ENCODE assay signal across 10 mouse cellular contexts in the genomic region with DNA sequence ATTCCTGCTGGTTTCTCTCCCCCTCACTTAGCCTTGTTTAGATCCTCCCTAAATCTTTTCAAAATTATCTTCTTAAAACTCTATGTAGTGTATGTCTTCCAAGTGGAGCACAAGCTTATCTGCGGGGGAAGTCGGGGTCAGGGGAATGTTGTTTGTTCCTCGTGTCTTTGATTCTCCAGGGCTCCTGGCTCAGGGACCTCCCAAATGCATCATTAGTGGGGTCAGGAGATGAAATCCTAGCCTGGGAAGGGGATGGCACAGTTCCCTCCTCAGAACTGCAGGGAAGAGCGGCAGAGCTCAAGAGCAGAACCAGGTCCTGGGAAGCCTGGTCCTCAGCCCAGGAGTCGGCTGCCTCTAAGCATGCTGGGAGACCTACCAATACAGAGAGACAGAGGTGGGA. TPM values are rescaled to one million over a fixed set of nuclear protein-coding genes. Genes with fewer than 3 reads are reported as not detected.
DNase-seq lines count a peak whose midpoint lies in the region; ATAC-seq and TF ChIP-seq lines count a peak whose summit lies in the region.
"Had no signal": no experiment of that assay in that cellular context is flagged by ENCODE, and none has a peak within 500 bp of the region (broad histone marks: within the 10 kb centered on the region; RNA-seq: fewer than 3 reads in every experiment).

No protein-coding gene starts in this region.

- H3K4me3 ChIP-seq in lung, adult 2 months (replicated peaks; ENCODE audit: extremely low read depth, low read depth, low read length): peak overlapping the region; percentile 35
- no peak overlapping the region for H3K4me3 ChIP-seq in embryonic facial prominence, embryonic 14.5 days (ENCODE audit: low read depth, low read length)
- H3K4me3 ChIP-seq in heart, embryonic 16.5 days (ENCODE audit: low read length): no peak overlapping the region
- no peak overlapping the region for H3K4me3 ChIP-seq in liver, embryonic 16.5 days (ENCODE audit: low read depth, low read length)
- H3K4me3 ChIP-seq in forebrain, embryonic 12.5 days (replicated peaks): no peak overlapping the region

- H3K9ac ChIP-seq in embryonic facial prominence, embryonic 14.5 days (ENCODE audit: low read depth, low read length): no peak overlapping the region
- H3K9ac ChIP-seq in heart, embryonic 16.5 days (ENCODE audit: low read length): no peak overlapping the region; the same call in 1 of the 2 replicates
- no peak overlapping the region for H3K9ac ChIP-seq in liver, embryonic 16.5 days (ENCODE audit: low read depth, low read length)
- H3K9ac ChIP-seq in forebrain, embryonic 12.5 days: no peak overlapping the region

- H3K27me3 ChIP-seq in embryonic facial prominence, embryonic 14.5 days (replicated peaks; ENCODE audit: control insufficient read depth, insufficient read depth, low read length): no peaks in the 10 kb centered on the region
- H3K27me3 ChIP-seq in heart, embryonic 16.5 days (ENCODE audit: control insufficient read depth, insufficient read depth, low read length): no peaks in the 10 kb centered on the region
- no peaks in the 10 kb centered on the region for H3K27me3 ChIP-seq in liver, embryonic 16.5 days (ENCODE audit: control insufficient read depth, insufficient read depth, low read depth, low read length)
- no peaks in the 10 kb centered on the region for H3K27me3 ChIP-seq in forebrain, embryonic 12.5 days

- H3K27ac ChIP-seq in embryonic facial prominence, embryonic 14.5 days (replicated peaks; ENCODE audit: low read depth, low read length): peak overlapping the region; percentile 10; the same call in 1 of the 2 replicates
- H3K27ac ChIP-seq in heart, embryonic 16.5 days (ENCODE audit: low read length): peak overlapping the region; percentile 75
- H3K27ac ChIP-seq in liver, embryonic 16.5 days (ENCODE audit: low read length): peak overlapping the region; percentile 60
- H3K27ac ChIP-seq in forebrain, embryonic 12.5 days: no peak overlapping the region

- H3K9me3 ChIP-seq in embryonic facial prominence, embryonic 14.5 days (ENCODE audit: control insufficient read depth, low read length): no peaks in the 10 kb centered on the region
- H3K9me3 ChIP-seq in heart, embryonic 16.5 days (replicated peaks; ENCODE audit: control insufficient read depth, low read length): 0 out of 2 replicates have a peak, but pooled peaks cover 2% of the 10 kb centered on the region
- no peaks in the 10 kb centered on the region for H3K9me3 ChIP-seq in liver, embryonic 16.5 days (replicated peaks; ENCODE audit: control insufficient read depth, low read length)
- no peaks in the 10 kb centered on the region for H3K9me3 ChIP-seq in forebrain, embryonic 12.5 days

- WGBS in lung, adult 2 months: 13% methylated on average over 5 of the region's 5 CpGs
- WGBS in embryonic facial prominence, embryonic 14.5 days: 55% methylated on average over 5 of the region's 5 CpGs
- WGBS in heart, embryonic 16.5 days: 47% methylated on average over 5 of the region's 5 CpGs
- 63% methylated on average over 5 of the region's 5 CpGs for WGBS in liver, embryonic 16.5 days (ENCODE audit: insufficient replicate concordance)
- WGBS in forebrain, embryonic 12.5 days: 85% methylated on average over 5 of the region's 5 CpGs

- no peak for TF ChIP-seq CTCF in lung, adult 2 months (IDR thresholded peaks at IDR 0.05; ENCODE audit: insufficient read depth, low read length)

- DNase-seq in lung, adult 2 months: peak; percentile 42
- no peak for DNase-seq in lung, adult 18-20 months
- DNase-seq in embryonic facial prominence, embryonic 14.5 days (ENCODE audit: low spot score): no peak
- DNase-seq in thymus, adult 18-20 months: no peak
- no peak for DNase-seq in adrenal gland, adult 8-10 months

- peaks cover 54% of the 10 kb centered on the region for H3K4me1 ChIP-seq in lung, adult 2 months (ENCODE audit: control insufficient read depth, insufficient read depth, low read length)
- H3K4me1 ChIP-seq in embryonic facial prominence, embryonic 14.5 days (ENCODE audit: control insufficient read depth, insufficient read depth, low read length): peaks cover 12% of the 10 kb centered on the region; the same call in 1 of the 2 replicates
- peaks cover 43% of the 10 kb centered on the region for H3K4me1 ChIP-seq in heart, embryonic 16.5 days (ENCODE audit: control insufficient read depth, insufficient read depth, low read length)
- H3K4me1 ChIP-seq in liver, embryonic 16.5 days (ENCODE audit: control insufficient read depth, low read depth, low read length): peaks cover 45% of the 10 kb centered on the region
- no peaks in the 10 kb centered on the region for H3K4me1 ChIP-seq in forebrain, embryonic 12.5 days

- no peak for TF ChIP-seq POLR2A in lung, adult 2 months (IDR thresholded peaks at IDR 0.05; ENCODE audit: borderline replicate concordance, extremely low read depth, low read depth, low read length)

- no peak overlapping the region for H3K4me2 ChIP-seq in embryonic facial prominence, embryonic 14.5 days (ENCODE audit: low read depth, low read length)
- H3K4me2 ChIP-seq in heart, embryonic 16.5 days (ENCODE audit: low read depth, low read length): no peak overlapping the region
- H3K4me2 ChIP-seq in liver, embryonic 16.5 days (ENCODE audit: low read depth, low read length): peak overlapping the region; percentile 26; the same call in 1 of the 2 replicates
- no peak overlapping the region for H3K4me2 ChIP-seq in forebrain, embryonic 12.5 days

- no peak for ATAC-seq in embryonic facial prominence, embryonic 14.5 days (ENCODE audit: low read depth)
- ATAC-seq in heart, embryonic 16.5 days (replicated peaks; ENCODE audit: extremely low read depth, insufficient read depth, low FRiP score): no peak
- no peak for ATAC-seq in liver, embryonic 16.5 days (ENCODE audit: low read depth)
- no peak for ATAC-seq in forebrain, embryonic 12.5 days (ENCODE audit: low FRiP score)

- no peaks in the 10 kb centered on the region for H3K36me3 ChIP-seq in embryonic facial prominence, embryonic 14.5 days (ENCODE audit: control insufficient read depth, insufficient read depth, low read length)
- H3K36me3 ChIP-seq in heart, embryonic 16.5 days (ENCODE audit: control insufficient read depth, insufficient read depth): no peaks in the 10 kb centered on the region
- H3K36me3 ChIP-seq in liver, embryonic 16.5 days (ENCODE audit: control insufficient read depth, insufficient read depth): no peaks in the 10 kb centered on the region
- H3K36me3 ChIP-seq in forebrain, embryonic 12.5 days (replicated peaks): no peaks in the 10 kb centered on the region

RNA-seq across cellular contexts. Expression of a gene that starts 2.3 kb away (rescaled TPM):
- polyA plus RNA-seq in lung, adult 2 months (2012; rRNA removed): 71.8 and 74.8 TPM in 2 replicates
- 2.4 TPM in 2 replicates for polyA plus RNA-seq in embryonic facial prominence, embryonic 14.5 days (2014; fragmentation: Nextera tagmentation; extraction: Ambion mirVana)
- polyA plus RNA-seq in heart, embryonic 16.5 days (2015; fragmentation: Nextera tagmentation; extraction: Ambion mirVana): 2.5 TPM in 2 replicates
- polyA plus RNA-seq in liver, embryonic 16.5 days (2015; fragmentation: Nextera tagmentation; extraction: Ambion mirVana): 8.8 and 10.0 TPM in 2 replicates
- 10 to 100 TPM; 14.1 to 33.3 (median 18.4) TPM for total RNA-seq in adrenal gland, adult 8-10 months (2022)
- 1.5 and 1.8 TPM in 2 replicates for polyA plus RNA-seq in forebrain, embryonic 12.5 days (2016; fragmentation: Nextera tagmentation; extraction: Ambion mirVana)

RNA-seq across cellular contexts. Expression of a gene that starts 12.6 kb away (rescaled TPM):
- polyA plus RNA-seq in lung, adult 2 months (2012; rRNA removed): 8.5 and 8.8 TPM in 2 replicates
- 9.6 and 10.7 TPM in 2 replicates for polyA plus RNA-seq in embryonic facial prominence, embryonic 14.5 days (2014; fragmentation: Nextera tagmentation; extraction: Ambion mirVana)
- polyA plus RNA-seq in heart, embryonic 16.5 days (2015; fragmentation: Nextera tagmentation; extraction: Ambion mirVana): 9.0 and 9.7 TPM in 2 replicates
- 5.7 and 5.9 TPM in 2 replicates for polyA plus RNA-seq in liver, embryonic 16.5 days (2015; fragmentation: Nextera tagmentation; extraction: Ambion mirVana)
- 1 to 10 TPM; 6.9 to 9.0 (median 7.9) TPM for total RNA-seq in adrenal gland, adult 8-10 months (2022)
- polyA plus RNA-seq in forebrain, embryonic 12.5 days (2016; fragmentation: Nextera tagmentation; extraction: Ambion mirVana): 16.4 and 16.8 TPM in 2 replicates

RNA-seq across cellular contexts. Expression of a gene that starts 45.5 kb away (rescaled TPM):
- 25.4 and 30.4 TPM in 2 replicates for polyA plus RNA-seq in lung, adult 2 months (2012; rRNA removed)
- polyA plus RNA-seq in embryonic facial prominence, embryonic 14.5 days (2014; fragmentation: Nextera tagmentation; extraction: Ambion mirVana): 8.6 and 10.2 TPM in 2 replicates
- polyA plus RNA-seq in heart, embryonic 16.5 days (2015; fragmentation: Nextera tagmentation; extraction: Ambion mirVana): 8.3 and 9.5 TPM in 2 replicates
- 9.6 and 10.3 TPM in 2 replicates for polyA plus RNA-seq in liver, embryonic 16.5 days (2015; fragmentation: Nextera tagmentation; extraction: Ambion mirVana)
- 10 to 100 TPM; 11.2 to 24.0 (median 17.3) TPM for total RNA-seq in adrenal gland, adult 8-10 months (2022)
- 11.0 and 12.3 TPM in 2 replicates for polyA plus RNA-seq in forebrain, embryonic 12.5 days (2016; fragmentation: Nextera tagmentation; extraction: Ambion mirVana)

RNA-seq across cellular contexts. Expression of a gene that starts 54.8 kb away (rescaled TPM):
- not detected in 2 replicates for polyA plus RNA-seq in lung, adult 2 months (2012; rRNA removed)
- not detected in 2 replicates for polyA plus RNA-seq in embryonic facial prominence, embryonic 14.5 days (2014; fragmentation: Nextera tagmentation; extraction: Ambion mirVana)
- polyA plus RNA-seq in heart, embryonic 16.5 days (2015; fragmentation: Nextera tagmentation; extraction: Ambion mirVana): 0.30 TPM in 1 of 2 replicates, not detected in the other
- polyA plus RNA-seq in liver, embryonic 16.5 days (2015; fragmentation: Nextera tagmentation; extraction: Ambion mirVana): not detected in 2 replicates
- not detected for total RNA-seq in adrenal gland, adult 8-10 months (2022)
- not detected in 2 replicates for polyA plus RNA-seq in forebrain, embryonic 12.5 days (2016; fragmentation: Nextera tagmentation; extraction: Ambion mirVana)
- total RNA-seq: gastrocnemius, adult 8-10 months had no signal
- polyA plus RNA-seq: neural tube, embryonic 14.5 days had no signal
